Mouse (Mus musculus) kidney, postnatal 25 days (tissue): Measurements from ENCODE around the gene Fam135a.
"Not testable (repeated sequence)": the region's sequence is repeated elsewhere in the genome, so short reads cannot be mapped to it uniquely, and the experiment has no call there.

Source experiments
- DNase-seq, 2 experiments: peaks; one replicate each; pipeline ENCODE4 v3.0.0; 2021; ENCODE audit warnings: mixed read lengths in 2 of 2

Gene Fam135a

DNA sequence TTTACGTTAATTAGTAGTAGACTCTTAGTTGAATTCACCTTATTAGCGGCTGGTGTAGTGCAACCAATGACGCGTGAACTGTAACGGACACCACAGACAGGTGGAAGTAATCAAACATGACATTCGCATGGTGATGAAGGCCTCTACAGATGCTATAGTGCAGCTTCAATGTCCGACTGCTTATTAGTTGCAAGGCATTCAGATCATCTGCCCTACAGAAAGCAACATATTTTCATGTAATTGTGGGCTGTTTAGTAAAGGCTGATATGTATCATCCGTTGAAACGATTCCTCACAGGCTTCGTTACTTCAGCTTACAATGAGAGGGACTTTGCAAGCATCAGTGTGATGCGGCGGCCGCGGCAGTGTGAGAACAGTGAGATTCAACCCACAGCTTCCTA, 44.4 kb downstream of the Fam135a start:
- DNase-seq = no peak

DNA sequence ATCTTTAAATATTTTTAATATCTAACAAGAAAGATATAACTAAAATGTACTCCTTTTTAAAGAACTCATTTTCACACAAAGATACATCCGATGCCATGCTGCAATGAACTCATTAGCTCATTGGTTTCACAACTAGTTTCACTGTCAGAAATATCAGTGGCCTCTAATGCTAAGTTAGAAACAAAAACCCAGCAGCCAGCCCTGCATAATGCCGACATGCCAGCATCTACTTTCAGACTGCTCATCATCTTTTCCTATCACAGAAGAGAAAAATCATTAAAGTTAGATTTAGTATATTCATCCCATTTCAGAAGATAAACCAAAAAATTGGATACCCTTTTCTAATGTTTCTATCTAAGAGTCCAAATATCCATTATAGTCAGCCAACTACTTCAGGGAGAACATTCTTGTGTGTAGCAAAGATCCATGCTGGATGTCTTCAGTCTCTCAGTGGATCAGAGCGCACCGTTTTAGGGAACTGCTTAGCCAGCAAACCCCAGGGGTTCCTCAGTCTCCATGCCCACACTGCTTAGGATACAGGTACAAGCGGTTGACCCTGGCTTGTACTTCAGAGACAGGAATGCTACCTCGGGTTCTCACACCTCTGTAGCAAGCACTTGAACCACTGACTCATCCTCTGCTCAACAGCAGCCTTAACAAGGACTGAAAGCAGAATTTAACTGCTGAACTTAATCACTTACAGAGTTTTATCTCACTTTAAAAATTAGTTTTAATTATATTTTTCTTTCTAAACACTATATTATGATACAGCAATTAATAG, 53.2 kb downstream of the Fam135a start:
- no peak for DNase-seq

DNA sequence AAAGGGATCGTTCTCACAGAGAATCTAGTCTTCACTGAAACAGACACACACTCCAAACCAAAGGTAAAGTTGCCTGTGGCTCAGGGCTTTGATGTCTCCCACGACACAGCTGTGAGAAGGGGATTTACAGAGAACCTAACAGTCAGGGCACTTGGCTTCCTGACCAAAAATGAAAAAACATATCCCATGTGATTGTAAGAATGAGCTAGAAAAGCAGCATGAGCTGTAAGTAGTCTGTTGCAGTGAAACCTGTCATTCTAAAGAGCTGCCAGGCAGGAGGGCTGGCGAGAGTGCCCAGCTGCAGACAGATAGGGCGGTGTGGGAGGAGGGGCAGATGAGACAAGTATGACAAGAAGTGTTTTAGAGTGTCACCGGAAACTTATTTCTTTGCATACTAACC, 54.5 kb downstream of the Fam135a start:
- no peak for DNase-seq

DNA sequence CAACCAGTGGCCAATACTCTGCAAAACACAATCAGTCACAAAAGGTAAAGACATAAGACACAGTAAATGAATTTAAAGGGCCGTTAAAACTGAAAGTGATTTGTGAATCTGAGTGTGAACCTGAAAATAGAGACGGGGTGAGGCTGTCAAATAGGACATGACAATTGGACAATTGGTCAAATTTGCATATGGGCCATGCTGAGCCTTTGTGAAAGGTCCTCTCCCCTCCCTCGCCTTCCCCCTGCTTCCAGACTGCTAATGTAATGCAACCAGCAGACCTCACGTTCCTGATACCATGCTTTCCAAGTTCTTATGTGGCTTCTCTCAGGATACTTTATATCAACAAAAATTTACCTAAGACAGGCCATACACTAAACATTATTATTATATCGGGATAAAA, 57.1 kb downstream of the Fam135a start:
- DNase-seq = no peak

DNA sequence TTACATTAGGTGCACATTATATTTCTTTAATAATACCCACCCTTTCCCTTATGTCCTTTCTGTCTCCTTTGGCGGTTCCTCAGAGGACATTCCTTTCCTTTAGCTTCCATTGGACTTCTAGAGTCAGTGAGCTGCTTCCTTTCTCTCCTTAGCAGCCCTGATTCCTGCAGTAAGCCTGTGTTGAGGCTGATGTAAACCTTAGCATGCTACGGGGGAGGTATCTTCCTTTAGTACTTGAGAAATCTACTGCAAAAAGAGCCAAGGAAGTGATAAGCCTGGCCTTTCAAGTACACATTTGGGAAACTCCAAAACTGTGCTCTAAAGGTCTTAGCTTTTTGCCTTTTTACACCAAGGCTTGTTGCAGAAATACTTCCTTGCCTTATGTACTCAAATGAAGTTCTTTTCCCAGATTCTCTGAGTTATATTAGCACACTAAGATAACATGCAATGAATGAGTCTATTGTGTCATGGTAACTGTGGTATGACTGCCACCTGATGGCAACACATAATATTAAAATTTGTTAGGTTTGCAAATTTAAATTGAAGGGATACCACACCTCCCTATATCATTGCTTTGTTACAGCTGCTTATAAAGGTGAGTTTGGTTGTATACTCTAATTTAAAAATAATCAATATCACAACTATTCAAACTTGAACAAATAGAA, 66.2 kb downstream of the Fam135a start:
- DNase-seq = no peak

DNA sequence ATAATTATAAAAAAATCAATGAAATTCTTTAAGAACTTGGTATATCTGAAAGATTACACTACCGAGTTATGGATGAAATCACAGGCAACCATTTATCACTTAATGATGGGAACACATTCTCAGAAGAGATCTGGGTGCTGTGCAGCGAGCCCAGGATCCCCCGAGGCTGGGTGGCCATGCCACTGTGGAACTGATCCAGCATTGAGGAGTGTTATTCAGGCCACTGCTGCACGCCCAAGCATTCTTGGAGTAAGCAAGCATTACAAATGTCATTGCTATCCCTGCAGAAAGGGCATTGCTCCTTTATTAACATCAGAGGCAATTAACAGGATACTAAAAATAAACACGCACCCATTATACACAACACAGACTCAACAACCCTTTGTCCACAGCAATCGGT, 89.3 kb downstream of the Fam135a start:
- DNase-seq = peak in 1 of 2 experiments; percentile 42

DNA sequence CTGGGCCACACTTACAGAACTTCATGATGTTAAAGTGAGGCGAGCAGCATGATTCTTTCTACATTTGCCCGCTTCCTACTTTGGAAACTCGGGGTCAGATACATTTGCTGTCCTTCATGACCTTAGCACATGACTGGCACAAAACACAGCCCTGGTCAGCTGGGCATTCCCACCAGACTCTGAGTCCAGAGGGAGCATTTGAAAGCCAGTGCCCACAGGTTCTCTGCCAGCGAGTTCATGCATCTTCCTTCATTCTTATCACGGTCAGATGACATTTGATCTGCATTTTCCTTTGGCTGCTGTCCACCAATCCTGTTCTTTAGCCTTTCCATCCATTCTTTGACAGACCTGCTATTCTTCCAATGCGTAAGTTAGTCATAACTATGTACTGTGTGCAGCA, 90.1 kb downstream of the Fam135a start:
- no peak for DNase-seq

DNA sequence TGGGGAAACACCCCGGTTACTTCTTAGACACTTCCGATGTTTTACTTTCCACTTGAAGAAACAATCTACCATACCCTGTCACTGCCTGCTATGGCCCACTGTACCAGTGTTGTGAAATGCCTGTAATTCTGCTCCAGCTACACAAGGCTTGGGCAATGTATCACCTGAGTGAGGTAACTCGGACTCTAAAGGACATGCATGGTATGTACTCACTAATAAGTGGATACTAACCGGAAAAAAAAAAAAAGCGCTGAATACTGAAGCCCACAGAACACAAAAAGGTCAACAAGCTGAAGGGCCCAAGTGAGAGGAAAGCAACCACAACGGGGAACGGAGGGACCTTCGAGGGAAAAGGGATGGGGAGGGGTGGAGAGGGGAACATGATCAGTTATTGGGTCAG, 92.5 kb downstream of the Fam135a start:
- DNase-seq = no peak

DNA sequence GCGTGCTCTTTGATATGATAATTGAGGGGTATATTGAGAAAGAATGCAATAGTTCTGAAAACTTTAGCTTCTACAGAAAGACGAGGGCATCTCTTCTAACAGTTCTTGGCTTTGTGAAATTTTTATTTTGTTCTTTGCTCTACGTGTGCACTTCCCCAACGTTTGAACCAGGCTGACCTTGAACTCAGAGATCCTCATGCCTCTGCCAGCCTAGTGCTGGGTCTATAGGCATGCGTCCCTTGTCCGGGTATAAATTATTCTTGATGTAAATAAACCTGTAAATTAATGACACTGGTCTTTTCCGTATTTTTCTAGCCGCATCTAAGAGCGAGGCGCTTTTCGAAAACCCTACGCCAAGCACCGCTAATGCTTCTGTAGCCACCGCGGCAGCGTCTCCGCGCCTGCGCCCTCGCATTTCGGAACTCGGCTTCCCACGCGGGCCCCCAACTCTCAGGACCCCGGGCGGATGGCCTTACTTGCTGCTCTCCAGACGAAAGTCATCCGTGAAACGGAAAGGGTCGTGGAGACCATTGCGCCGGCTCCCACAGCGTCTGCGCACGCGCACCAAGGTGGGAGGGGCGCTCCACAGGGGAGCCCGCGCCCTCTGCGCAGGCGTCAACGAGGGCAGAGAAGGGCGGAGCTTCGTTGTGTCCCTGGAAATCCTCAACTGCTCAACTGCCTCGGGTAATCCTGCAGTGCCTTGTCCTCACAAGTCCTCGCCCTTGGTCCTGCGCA, 94.9 kb downstream of the Fam135a start, which contains the start of gene Sdhaf4:
Sdhaf4 (minus strand) TSS at position 587 of the 735 bp plus-strand sequence.
- DNase-seq = peak; percentile 91 to 94

DNA sequence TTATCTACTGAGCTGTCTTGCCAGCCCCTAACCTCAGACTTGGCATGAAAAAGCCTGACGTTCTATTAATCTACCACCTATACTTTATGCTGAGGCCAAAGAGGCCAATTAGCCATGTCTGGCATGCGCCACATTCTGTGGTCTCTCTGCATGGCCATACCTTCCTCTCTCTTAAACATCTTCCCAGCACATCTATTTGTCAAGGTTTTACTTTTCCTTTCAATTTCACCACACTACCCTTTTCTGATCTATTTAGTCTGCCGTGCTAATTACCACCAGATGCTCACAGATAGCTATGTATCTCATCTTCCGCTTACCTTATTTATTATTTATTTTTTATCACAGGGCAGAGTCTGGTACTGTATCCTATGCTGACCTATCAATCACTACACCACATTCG, 100.8 kb downstream of the Fam135a start:
- no peak for DNase-seq

DNA sequence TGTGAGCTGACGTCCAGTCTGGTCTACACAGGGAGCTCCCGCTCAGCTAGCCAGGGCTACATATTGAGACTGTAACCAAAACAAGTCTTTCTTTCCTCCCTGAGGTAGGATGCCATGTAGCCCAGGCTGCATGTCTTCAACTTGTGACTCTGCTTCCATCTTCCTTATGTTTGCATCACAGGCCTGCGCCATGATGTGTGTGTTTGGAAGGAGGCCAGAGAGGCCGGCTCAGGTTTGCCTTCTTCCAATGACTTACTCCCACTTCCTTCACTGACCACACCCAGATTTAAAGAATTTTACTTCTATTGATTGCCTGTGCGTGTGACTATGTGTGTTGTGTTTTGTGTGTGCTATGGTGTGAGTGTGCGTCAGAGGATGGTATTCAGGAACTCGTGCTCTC, 101.3 kb downstream of the Fam135a start:
- DNase-seq = no peak

DNA sequence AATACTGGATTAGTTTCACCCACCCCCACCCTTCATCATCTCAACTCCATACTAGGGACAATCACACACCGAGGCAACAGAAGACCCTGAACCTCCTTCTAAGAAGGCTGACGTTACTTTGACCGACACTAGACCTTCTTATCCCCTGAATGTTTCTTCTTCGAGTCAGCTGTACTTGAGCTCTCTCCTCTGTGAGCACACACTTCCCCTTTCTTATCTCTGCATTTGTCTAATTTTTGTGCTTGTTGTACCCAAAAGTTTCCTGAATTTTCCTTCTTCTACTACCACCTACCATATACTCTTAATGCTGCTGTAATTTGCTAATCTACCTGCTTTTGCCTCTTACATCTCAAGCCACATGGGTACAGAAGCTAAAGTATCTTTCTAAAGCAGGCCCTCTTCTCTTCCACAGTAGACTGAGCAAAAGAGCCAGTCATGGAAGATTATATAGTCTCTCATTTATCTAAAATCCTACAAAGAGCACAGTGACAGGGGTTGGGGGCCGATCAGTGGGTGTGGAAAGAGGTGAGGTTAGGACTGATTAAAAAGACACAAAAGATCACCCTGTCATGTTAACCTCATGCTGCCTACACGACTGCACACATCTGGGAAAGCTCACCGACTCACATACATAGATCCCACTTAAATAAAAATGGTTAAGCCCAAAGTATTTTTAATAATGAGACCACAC, 101.9 kb downstream of the Fam135a start:
- no peak for DNase-seq

DNA sequence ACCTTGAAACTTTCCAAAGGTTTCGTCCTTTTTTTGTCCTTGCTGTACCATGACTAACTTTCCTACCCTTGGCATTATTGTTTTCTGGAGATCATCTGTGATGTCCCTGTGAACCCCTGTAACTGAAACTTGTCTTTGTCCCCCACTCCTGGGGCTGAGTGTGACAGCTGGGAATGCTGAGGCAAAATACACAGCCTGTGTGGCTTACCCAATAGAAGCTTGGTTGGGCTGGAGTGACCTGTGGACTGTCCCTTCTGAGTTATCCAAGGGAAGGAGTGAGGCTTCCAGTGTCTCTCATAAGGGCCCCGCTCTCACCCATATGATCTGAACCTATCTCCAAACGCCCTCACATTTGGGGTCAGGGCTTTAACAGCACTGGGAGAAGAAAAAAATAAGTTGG, 102.6 kb downstream of the Fam135a start:
- DNase-seq = no peak

DNA sequence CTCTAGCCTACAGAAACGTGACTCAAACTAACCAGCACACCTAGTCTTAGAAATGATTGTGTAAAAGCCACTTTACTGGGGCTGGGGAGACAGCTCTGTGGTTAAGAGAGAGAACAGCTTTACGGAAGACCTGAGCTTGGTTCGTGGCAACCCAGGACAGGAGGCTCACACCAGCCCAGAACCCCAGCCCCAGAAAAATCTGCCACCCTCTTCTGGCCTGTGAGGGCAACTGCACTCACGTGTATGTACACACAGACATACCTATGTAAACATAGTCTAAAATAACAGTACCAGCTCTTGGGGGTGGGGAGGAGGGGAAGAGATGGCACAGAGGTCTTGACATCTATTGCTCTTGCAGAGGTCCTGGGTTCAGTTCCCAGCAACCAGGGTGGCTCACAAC, 104.7 kb downstream of the Fam135a start:
- DNase-seq = no peak

DNA sequence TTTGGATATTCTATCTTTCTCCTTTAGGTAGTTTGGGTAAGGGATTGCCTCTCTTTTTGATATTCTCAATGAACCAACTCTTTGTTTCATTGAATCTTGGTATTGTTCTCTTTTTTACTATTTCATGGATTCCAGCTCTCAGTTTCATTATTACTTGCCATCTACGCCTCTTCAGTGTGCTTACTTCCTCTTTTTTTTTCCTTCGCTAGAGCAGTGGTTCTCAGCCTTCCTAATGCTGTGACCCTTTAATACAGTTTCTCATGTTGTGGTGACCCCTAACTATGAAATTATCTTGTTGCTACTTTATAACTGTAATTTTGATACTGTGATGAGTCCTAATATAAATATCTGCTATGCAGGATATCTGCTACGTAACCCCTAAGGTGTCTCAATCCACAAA, 117.0 kb downstream of the Fam135a start:
- no peak for DNase-seq

DNA sequence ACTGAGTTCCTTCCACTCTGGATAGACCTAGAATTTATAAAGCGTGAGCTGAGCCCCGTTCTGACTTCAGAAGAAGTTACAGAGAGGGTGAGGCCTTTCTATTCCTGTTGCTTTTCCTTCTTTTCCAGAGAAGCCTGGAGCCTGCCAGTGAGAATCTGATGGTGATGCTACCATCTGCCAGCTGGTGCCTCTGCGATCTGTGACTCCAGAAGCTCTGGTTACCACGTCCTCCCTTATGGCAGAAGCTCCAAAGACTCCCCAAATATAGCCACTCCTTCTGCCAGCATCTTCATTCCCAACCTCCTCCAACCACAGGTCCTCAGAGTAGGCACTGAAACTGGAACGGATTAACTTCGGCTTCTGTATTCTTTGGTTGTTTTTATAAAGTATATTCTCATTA, 121.9 kb downstream of the Fam135a start:
- no peak for DNase-seq

DNA sequence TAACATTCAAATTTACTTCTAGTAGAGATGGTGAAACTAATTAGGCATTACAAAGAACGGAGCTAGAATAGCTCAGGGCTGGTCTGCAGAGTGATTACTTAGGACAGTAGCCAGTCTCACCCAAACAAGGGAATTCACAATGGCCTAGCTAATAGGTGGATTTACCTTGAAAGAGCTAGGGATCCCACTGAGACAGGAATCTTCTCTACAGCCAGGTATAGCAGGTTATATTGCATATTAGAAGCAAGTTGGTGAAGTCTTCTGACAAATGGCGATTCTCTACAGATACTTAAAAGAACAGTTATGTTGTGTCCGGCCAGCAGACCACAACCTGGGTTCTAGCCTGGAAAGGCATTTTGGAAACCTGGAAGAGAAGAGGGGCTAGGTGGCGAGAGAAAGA, 129.0 kb downstream of the Fam135a start:
- DNase-seq = not testable (repeated sequence)

DNA sequence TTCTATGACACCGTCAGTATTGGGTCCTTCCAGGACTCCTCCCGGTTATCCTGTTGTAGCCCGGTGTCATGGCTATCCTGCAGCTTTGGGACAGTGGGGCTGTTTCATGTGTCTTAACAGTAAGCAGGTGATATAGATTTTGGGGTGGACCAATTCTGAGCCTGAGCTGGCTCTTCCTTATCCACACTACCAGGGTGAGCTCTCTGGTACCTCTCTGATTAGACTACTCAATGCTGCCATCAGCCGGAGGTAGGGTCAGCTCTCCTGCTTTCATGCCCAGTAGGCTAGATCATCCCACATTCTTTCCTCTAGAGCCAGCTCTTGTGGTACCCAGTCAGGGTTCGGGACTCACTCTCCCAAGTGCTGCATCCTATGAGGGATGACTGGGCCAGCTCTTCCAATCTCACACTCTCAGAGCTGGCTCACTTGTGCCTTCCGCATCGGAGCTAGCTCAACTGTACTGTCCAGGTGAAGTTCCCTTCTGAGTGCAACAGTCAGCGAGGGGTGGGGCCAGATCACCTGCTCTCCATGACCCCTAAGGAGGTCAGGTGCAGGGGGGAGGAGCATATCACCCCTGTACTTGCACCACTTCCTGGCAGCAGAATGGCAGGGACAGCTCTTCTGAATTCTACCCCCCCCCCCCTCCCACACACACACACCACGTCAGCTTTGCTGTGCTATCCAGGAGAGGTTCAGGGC, 132.0 kb downstream of the Fam135a start:
- DNase-seq = no peak

DNA sequence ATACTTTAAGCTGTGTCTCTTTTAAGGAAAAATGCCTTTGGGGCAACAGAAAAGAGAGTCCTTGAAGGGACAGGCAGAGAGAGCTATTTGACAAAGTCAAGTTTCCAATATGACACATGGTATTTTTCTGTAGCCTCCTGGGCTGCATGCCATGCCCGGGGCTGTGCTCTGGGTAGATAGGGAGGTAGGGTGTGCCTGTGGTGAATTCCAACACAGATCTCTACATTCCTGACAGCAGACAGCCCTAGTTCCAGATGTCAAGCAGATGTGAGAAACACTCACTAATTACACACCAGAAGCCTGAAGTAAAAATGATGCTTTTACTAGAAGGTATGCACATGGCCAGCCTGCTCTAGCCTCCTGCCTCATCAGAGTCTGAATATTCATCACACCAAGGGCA, 133.9 kb downstream of the Fam135a start:
- DNase-seq = no peak
